Mouse (Mus musculus): ENCODE data around the gene Cacng4. TPM values are rescaled to one million over a fixed set of nuclear protein-coding genes. Genes with fewer than 3 reads are reported as not detected.
A peak's percentile ranks its signal among the peaks of the same experiment; 100 is the strongest.

The Cacng4 gene
- 0.14 TPM for polyA plus RNA-seq (2012; fragmentation: generic; extraction: Trizol)

- Histone ChIP-seq H3K4me2 (ENCODE audit: low read depth) (peak within 1 kb of the TSS; percentile 48), H3ac (ENCODE audit: control insufficient read depth, insufficient read length) (no peak within 1 kb of the TSS), H3K27me3 (ENCODE audit: control insufficient read depth, insufficient read depth, insufficient read length) (peaks cover 51% of the 10 kb centered on the region), H3K36me3 (ENCODE audit: control insufficient read depth, insufficient read depth) (no peaks in the 10 kb centered on the region), H3K4me3 (no peak within 1 kb of the TSS), H3K79me2 (ENCODE audit: control insufficient read depth, insufficient read depth) (no peaks in the 10 kb centered on the region)
- TF ChIP-seq POLR2A (IDR thresholded peaks at IDR 0.05; ENCODE audit: insufficient read length, low read depth) (no peak), MYOG (IDR thresholded peaks at IDR 0.05; ENCODE audit: control insufficient read depth in 1 of 3, insufficient read depth in 1 of 3, insufficient read length in 2 of 3, low read depth in 2 of 3) (no peak), TCF3 (IDR thresholded peaks at IDR 0.05; ENCODE audit: insufficient read length, low read depth) (no peak), SRF (IDR thresholded peaks at IDR 0.05; ENCODE audit: control insufficient read depth, insufficient read length, low read depth) (no peak), E2F4 (IDR thresholded peaks at IDR 0.05; ENCODE audit: insufficient read depth) (no peak), POLR2AphosphoS2 (IDR thresholded peaks at IDR 0.05; ENCODE audit: insufficient read length, low read depth) (no peak), TCF12 (IDR thresholded peaks at IDR 0.05; ENCODE audit: insufficient read depth, poor library complexity, severe bottlenecking) (no peak), CEBPB (IDR thresholded peaks at IDR 0.05; ENCODE audit: insufficient read depth, poor library complexity, severe bottlenecking) (no peak), USF1 (IDR thresholded peaks at IDR 0.05; ENCODE audit: low read depth) (no peak), MYOD1 (IDR thresholded peaks at IDR 0.05; ENCODE audit: control insufficient read depth in 1 of 3, insufficient read length in 2 of 3, low read depth in 2 of 3) (no peak), MAX (IDR thresholded peaks at IDR 0.05; ENCODE audit: low read depth) (no peak), REST (IDR thresholded peaks at IDR 0.05; ENCODE audit: insufficient read depth, insufficient read length) (no peak)
These were observed at the start of gene Cacng4 for GRCm38 (mm10) chr11:107794547-107795269. Cacng4 (minus strand) TSS chr11:107794557.

GRCm38 (mm10) chr11:107833351-107834040 is 39.1 kb upstream of the Cacng4 start:
- TF ChIP-seq MAX (IDR thresholded peaks at IDR 0.05; ENCODE audit: low read depth) (no peak), POLR2A (IDR thresholded peaks at IDR 0.05; ENCODE audit: insufficient read length, low read depth) (no peak), TCF3 (IDR thresholded peaks at IDR 0.05; ENCODE audit: insufficient read length, low read depth) (no peak), MYOG (IDR thresholded peaks at IDR 0.05; ENCODE audit: control insufficient read depth in 1 of 3, insufficient read depth in 1 of 3, insufficient read length in 2 of 3, low read depth in 2 of 3) (no peak), TCF12 (IDR thresholded peaks at IDR 0.05; ENCODE audit: insufficient read depth, poor library complexity, severe bottlenecking) (no peak), POLR2AphosphoS2 (IDR thresholded peaks at IDR 0.05; ENCODE audit: insufficient read length, low read depth) (no peak), REST (IDR thresholded peaks at IDR 0.05; ENCODE audit: insufficient read depth, insufficient read length) (no peak), USF1 (IDR thresholded peaks at IDR 0.05; ENCODE audit: low read depth) (no peak), SRF (IDR thresholded peaks at IDR 0.05; ENCODE audit: control insufficient read depth, insufficient read length, low read depth) (no peak), CEBPB (IDR thresholded peaks at IDR 0.05; ENCODE audit: insufficient read depth, poor library complexity, severe bottlenecking) (no peak), MYOD1 (IDR thresholded peaks at IDR 0.05; ENCODE audit: control insufficient read depth in 1 of 3, insufficient read length in 2 of 3, low read depth in 2 of 3) (no peak), E2F4 (IDR thresholded peaks at IDR 0.05; ENCODE audit: insufficient read depth) (no peak)
- Histone ChIP-seq H3K79me2 (ENCODE audit: control insufficient read depth, insufficient read depth) (no peaks in the 10 kb centered on the region), H3K4me3 (no peak overlapping the region), H3K4me2 (ENCODE audit: low read depth) (no peak overlapping the region), H3K36me3 (ENCODE audit: control insufficient read depth, insufficient read depth) (no peaks in the 10 kb centered on the region), H3K27me3 (ENCODE audit: control insufficient read depth, insufficient read depth, insufficient read length) (peaks cover 3% of the 10 kb centered on the region), H3ac (ENCODE audit: control insufficient read depth, insufficient read length) (no peak overlapping the region)

- TF ChIP-seq MAX (IDR thresholded peaks at IDR 0.05; ENCODE audit: low read depth), result no peak
- TF ChIP-seq REST (IDR thresholded peaks at IDR 0.05; ENCODE audit: insufficient read depth, insufficient read length), result peak; percentile 91
- Histone ChIP-seq H3K79me2 (ENCODE audit: control insufficient read depth, insufficient read depth) (no peaks in the 10 kb centered on the region), H3K4me3 (no peak overlapping the region), H3K36me3 (ENCODE audit: control insufficient read depth, insufficient read depth) (no peaks in the 10 kb centered on the region), H3K27me3 (ENCODE audit: control insufficient read depth, insufficient read depth, insufficient read length) (peaks cover 7% of the 10 kb centered on the region), H3ac (ENCODE audit: control insufficient read depth, insufficient read length) (no peak overlapping the region), H3K4me2 (ENCODE audit: low read depth) (no peak overlapping the region)
These were observed 22.8 kb upstream of the Cacng4 start for GRCm38 (mm10) chr11:107817196-107817595.

- TF ChIP-seq MYOD1 (IDR thresholded peaks at IDR 0.05; ENCODE audit: control insufficient read depth in 1 of 3, insufficient read length in 2 of 3, low read depth in 2 of 3) (no peak), MYOG (IDR thresholded peaks at IDR 0.05; ENCODE audit: control insufficient read depth in 1 of 3, insufficient read depth in 1 of 3, insufficient read length in 2 of 3, low read depth in 2 of 3) (no peak), SRF (IDR thresholded peaks at IDR 0.05; ENCODE audit: control insufficient read depth, insufficient read length, low read depth) (no peak), TCF12 (IDR thresholded peaks at IDR 0.05; ENCODE audit: insufficient read depth, poor library complexity, severe bottlenecking) (no peak), E2F4 (IDR thresholded peaks at IDR 0.05; ENCODE audit: insufficient read depth) (no peak), REST (IDR thresholded peaks at IDR 0.05; ENCODE audit: insufficient read depth, insufficient read length) (no peak), POLR2A (IDR thresholded peaks at IDR 0.05; ENCODE audit: insufficient read length, low read depth) (no peak), POLR2AphosphoS2 (IDR thresholded peaks at IDR 0.05; ENCODE audit: insufficient read length, low read depth) (no peak), USF1 (IDR thresholded peaks at IDR 0.05; ENCODE audit: low read depth) (no peak), CEBPB (IDR thresholded peaks at IDR 0.05; ENCODE audit: insufficient read depth, poor library complexity, severe bottlenecking) (no peak)
- peaks cover 14% of the 10 kb centered on the region for H3K27me3 ChIP-seq (ENCODE audit: control insufficient read depth, insufficient read depth, insufficient read length)
- H3ac ChIP-seq (ENCODE audit: control insufficient read depth, insufficient read length), result no peak overlapping the region
- H3K79me2 ChIP-seq (ENCODE audit: control insufficient read depth, insufficient read depth), result no peaks in the 10 kb centered on the region
- H3K36me3 ChIP-seq (ENCODE audit: control insufficient read depth, insufficient read depth), result no peaks in the 10 kb centered on the region
- no peak overlapping the region for H3K4me2 ChIP-seq (ENCODE audit: low read depth)
- no peak overlapping the region for H3K4me3 ChIP-seq
These were observed 18.7 kb upstream of the Cacng4 start for GRCm38 (mm10) chr11:107812941-107813648.

Measured in myocyte (in vitro differentiated cells).